Mouse (Mus musculus): ENCODE measurements around the gene Pax8.
A peak's percentile ranks its signal among the peaks of the same experiment; 100 is the strongest.

Gene Pax8

DNA sequence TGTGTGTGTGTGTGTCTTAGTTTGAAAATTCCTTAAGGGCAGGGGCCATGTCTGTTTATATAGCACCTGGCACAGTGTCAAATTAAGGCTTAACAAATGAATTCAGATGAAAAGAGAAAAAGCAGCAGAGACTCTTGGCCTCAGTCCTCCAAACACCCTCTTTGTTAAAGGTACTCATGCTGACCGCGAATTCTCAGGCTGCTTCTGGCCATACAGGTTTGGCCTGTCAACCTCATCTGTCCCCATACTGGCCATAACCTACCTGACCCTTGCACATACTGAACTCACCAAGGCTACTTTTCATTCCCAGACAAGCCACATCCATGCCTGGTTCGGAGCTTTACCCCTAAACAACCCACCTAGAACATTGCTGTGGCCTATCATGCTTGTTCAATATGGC, 62.2 kb downstream of the Pax8 start:
- DNase-seq, result no peak

DNA sequence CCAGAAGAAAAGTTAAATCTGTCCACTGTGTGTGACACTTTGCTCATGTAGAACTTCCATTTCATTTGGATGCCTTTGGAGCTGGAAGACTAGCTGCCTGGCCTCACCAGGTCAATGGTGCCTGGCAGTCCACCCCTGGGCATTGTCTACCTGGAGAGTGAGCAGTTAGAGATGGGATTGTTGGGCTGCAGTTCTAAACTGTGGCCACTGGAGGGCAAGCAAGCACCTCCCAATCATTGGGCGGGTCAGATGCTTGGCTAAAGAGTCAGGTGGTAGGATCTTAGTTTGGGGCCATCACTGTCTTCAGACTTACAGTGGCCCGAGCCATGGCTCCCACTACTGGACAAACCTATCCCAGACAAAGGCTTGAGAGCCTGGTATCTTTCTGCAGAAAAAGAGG, 66.2 kb downstream of the Pax8 start:
- peak; percentile 66 for DNase-seq

DNA sequence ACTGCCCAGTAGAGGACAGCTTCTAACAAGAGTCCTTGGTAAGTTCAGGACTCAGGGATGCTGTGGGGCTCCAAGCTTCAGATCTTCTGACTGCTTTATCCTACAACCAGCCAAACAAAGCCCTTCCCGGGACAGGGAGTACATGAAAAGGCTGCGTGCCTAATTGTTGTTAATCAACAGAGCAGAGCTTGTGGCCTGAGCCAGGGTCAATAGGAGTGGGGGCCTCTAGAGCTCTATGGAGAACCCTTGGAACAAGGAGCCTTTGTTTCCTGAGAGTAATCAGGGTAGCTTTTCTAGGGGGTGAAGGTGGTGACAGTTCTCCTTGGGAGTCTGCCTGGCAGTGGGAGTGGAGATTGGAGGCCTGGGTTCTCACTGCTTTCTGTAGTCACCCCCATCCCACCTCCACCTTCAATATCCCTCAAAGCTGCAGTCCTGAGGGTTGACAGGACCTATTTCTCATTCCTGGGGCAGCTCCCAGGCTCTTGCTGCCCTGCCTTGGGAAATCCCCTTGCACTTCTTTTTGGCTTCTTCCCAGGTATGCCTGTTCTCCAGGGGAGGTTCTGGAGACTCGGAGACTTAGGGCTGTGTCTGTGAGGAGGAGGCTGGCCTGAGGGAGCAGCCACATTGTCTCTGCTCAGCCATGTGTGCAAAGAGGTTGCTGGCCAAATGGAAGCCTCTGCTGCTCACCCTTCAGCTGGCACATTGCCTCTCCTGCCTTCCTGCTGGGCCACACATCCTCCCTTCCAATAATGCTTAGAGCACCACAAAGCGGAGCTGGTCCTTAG, 67.5 kb downstream of the Pax8 start:
- DNase-seq, result peak; percentile 40

DNA sequence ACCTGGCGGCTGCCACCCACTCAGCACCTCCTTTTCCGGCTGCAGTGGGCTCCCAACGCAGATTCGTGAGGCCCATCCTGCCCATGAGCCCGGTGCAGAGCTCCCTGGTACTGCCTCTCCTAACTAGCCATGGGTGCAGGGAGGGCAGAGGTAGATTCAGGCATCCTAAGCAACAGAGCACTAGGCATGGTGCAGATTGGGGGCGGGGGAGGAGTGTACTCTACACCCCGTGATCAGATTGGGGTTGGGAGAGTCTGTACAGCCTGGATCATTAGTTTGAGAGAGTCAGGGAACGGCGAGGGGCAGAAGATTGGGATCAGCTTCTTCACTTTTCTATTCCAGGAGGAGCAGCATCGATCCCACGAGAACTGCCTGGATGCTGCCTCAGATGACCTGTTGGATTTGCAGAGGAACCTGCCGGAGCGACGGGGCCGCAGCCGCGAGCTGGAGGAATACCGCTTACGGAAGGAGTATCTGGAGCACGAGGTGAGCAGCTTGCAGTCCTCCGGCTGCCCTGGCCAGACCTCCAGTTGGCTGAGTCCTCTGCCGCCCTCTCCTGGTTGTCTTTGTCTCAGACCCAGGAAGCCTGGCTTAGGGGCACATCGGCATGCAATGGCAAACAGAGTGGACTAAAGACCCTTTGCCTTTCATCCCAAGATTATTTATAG, 69.9 kb downstream of the Pax8 start:
- peak; percentile 69 for DNase-seq

DNA sequence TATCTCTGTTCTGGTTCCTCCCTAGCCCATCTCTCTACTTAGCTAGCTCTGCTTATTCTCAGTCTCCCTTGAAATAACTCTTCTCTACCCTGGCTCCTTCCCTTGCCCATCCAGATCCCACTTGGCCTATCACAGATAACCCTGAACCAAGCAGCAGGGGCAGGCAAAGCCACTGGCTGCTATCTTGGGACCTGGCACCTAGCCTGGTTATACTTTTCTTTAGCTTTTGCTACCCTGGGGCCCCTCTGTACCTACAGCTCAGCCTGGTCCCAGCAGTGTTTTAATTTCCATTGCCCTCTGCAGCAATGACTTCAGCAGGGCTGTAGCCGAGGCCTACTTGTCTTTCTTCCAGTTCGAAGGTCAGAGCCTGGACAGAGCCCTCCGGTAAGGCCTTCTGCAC, 74.7 kb downstream of the Pax8 start:
- DNase-seq, result no peak

DNA sequence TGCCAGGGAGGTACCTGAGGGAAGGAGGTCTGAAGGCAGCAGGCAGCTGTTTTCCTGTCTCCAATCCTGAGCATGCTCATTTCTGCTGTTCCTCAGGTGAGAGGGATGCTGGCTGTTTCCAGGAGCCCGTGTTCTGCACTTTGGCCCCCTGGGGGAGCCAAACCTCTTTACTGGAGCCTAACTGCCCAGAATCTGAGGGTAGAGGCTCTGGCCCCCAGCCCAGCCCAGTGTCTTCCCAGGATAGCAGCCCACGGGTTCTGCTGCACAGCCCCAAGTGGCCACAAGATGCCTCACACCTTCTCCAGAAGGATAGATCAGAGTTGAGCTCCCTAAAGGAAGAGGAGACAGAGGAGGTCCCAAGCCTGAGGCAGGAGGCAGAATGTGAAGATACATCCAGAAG, 78.3 kb downstream of the Pax8 start:
- DNase-seq, result no peak

DNA sequence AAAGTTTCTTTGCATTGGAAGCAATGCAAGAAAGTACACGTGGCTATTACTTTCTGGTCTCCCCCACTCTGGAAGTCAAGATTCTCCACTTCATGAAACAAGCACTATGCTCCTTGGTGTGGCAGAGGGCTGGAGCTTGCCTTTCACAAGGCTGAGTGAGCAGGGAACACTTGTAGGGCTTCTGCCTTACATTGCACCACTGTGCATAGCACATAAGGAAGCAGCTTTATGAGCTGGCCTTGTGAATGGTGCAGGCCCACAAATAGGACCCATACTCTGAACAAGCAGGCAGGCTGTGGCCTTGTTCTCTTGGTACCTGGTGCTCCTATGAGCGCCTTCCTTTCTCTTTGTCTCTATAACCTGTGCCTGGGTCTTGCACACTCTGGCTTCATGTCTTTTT, 82.1 kb downstream of the Pax8 start:
- DNase-seq, result no peak

DNA sequence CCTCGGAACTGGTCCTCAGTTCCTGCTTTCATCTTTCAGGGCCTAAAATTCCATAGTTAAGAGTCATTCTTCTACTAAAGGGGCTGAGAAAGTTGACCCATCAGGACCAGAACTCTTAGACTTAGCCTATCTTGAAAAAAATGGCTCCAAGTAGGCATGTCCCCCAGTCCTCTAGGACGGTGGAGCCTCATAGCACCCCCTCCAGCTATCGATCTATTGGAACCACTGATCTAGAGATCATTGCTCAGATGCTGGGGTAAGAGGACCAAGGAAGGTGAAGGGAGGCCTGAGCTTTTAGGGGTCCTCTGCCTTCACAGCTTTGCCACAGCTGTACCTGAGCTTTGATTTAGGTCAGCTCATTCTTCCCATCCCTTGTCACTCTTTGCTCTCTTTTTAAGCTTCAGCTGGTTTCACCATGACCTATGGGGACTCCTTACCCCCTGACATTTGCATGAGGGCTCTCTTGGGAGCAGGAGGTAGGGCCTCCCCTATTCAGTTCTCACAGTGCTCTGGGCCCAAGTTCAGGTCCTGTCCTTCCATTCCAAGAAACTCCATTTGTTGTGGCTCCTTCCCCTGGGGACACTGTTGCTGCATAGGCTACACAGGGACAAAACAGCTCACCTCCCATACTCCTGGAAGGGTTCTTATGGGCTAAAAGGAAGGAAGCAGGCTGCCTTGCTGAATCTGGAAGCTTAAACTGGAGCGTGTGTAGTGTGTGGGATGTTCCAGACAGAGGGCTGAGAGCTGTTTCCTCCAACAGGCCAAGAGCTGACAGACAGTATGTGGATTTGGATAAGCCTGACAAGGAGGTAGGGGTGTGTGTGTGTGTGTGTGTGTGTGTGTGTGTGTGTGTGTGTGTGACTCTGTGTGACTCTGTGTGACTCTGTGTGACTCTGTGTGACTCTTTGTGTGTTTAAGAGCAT, 87.8 kb downstream of the Pax8 start:
- no peak for DNase-seq

DNA sequence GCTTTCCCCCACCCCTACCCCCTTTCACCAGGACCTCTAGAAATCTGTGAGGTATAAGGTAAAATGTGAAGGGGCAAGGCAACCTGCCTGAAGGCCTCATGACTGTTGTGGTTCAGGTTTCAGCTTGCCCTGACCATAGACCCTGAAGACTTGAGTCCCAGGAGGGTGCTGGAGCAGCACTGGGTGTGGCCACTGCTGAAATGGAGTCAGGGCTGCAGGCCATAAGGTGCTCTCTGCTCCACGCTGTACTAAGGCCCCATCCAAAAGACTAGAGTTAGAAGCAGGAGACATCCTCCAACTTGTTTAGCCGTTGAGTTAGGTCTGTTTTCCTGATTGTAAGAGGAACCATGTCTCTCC, 88.5 kb downstream of the Pax8 start:
- DNase-seq, result no peak

DNA sequence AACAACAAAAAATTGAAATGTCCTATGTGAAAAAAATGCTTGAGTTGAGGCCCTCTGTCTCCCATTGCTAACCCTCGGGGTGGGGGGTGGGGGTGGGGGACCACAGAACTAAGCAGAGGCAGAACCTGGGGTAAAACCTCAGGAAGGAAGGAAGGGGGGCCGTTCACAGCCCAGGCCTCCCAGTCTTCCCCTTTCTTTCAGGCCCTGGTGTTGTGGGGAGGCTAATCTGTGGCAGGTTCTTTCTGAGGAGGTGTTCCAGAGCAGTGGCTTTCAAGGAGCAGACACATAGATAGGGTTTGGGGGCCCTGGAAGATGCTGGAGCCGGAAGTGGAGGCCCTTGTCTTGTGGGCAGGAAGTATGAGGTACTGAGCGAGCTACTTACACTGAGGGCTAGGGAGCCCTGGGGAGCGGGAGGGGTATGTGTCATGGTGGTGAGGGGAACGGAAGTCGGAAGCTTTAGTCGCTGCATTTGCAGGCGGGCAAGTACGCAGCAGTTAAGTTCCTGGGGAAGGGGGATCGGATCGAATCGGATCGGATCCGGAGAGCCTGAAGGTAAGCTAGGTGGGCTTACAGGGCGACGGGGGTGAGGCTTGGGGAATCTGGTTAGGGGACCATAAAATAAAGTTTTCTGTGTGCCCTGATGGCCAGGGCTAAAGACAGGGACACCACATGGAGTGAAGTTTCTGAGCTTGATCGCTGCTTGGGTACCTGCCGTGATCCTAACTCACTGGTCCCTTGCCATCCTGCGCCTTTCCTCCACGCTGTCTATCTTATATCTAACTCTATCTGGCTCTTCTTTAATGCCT, 89.0 kb downstream of the Pax8 start:
- DNase-seq, result no peak

DNA sequence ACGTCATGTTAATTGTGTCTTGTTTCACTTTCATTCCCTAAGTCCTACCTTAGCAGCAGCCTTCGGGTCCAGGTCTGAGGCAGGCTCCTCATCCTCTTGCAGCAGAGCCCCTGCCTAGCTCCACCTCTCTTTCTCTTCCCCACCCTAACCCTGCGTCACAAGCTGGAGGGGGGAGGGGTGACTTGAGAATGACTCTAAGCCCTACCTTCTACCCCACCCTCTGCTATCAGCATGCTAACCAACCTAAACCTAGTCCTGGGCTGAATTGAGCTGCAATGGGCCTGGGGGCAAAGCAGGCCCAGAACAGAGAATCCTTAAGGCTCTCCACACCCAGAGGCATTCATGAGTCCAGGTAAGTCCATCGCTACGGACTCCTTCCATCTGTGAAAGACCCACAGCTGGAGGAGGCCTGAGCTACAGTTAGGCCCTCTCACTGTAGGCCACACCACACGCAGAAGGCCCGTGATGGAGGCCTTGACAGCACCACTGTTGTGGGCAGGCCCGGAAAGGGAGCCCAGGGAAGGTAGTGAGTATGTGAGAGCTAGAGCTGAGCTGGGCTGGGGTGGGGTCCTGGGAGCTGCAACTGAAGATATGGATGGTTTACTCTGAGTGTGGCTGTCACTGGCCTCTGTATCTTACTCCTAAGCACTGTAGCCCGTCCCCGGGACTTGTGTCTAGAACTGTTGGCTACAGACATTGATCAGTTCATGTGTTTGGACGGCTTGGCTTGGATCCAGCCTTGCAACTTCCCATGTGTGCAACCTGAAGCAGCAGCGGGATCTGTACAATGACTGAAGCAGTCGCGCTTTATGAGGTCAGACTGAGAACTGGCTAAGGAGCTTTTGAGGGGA, 90.1 kb downstream of the Pax8 start:
- DNase-seq, result no peak

DNA sequence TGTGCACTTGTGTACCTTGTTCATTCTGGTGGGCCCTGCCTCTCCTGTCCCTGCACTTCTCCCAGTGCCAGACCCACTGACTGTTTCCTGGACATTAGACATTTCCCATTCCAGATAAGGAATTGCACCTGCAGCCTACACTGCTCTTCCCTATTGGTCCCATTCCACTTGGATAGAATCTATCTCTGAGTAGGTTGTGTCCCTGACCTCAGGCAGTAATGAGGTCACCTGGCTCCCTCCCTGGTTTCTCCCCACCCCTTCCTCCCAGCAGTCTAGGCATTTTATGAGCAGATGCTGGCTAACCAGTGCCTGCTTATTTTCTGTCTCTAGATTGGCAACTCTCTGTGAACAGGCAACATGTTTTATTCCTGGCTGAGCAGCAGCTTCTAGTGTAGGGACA, 91.0 kb downstream of the Pax8 start:
- no peak for DNase-seq

DNA sequence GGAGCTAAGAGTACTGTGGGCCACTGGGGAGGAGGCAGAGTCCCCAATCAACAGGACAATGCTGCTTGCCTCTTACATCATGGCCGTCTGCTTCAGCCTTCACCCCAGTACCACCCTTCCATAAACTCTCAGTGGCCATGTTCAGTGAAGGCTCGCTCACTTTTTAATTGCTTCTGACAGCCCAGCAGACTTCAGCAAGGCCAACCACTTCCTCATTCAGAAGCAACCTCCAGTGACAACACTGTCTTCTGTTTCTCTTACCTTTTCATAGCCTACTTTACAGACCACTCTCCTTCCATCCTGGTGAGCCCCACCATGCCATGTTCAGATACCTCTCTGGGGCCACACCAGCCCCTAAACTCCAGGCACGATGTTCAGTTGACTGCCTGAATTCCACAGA, 91.8 kb downstream of the Pax8 start:
- no peak for DNase-seq

DNA sequence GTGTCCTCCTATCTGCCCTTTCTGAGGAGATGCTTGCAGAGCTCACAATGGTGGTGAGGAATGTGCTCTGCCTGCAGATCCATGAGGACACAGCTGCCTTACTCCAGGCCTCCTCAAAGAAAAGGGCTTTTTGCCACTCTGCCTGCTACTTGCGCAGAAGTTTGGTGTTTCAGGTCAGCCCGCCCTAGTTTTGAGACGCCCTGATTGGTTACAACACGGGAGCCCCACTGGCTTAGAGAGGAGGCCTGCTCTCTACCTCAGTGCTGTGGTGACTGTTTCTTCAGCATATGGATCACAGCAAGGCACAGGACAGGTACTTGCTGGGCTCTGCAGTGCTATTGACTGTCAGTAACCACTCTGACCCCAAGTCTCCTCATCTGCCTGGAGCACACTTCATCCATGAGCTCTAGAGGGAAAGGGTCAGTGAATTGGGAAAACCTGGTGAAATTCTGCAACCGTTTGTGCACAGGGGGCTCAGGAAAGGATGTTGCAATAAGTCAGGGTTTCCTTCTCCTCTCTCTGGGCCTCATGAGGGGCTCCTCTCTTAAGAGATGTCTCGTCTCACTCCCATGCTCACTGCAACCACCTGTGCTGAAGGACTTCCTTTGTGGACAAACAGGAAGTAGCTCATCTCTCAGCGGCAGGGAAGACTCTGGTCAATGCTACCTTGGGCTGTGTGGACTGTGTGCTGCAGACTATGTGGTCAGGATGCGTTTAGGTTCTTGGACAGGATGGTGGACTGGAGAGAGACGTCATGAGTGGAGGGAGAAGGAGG, 92.8 kb downstream of the Pax8 start:
- DNase-seq, result no peak

DNA sequence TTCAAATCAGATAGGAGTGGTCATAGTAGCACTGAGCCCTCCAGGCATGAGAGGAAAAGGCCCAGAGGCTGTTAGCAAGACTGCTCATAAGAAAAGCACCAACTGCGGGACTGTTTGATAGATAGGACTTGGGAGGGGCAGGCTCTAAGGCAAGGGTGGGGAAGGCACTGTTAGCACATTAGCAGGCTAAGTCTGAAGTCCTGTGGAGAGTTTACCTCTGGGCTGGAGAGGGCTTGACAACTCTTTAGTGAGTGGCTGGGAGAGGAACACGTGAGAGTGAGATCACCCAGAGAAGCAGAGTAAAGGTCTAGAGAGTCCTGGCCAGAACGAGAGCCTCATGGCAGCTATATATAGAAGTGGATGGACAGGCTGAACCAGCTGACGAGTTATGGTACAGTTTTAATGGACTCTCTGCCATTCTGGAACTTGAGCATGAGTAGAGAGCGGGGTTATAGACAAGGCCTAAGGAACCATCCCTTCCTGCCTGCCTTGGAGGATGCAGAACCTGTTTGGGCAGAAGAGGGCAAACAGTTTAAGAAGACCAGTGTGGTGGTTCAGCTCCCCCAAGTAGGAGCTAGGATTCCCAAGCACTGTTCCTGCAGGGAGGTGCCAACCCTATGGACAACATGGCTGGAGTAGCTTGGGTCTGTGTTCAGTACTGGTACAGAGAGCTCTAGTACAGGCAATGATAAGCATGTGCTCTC, 96.5 kb downstream of the Pax8 start:
- no peak for DNase-seq

Measured in right cerebral cortex, postnatal 4 days (tissue).